Mouse (Mus musculus) brain, adult 2 months (tissue): ENCODE measurements at regions not wholly inside any gene's neighbourhood (a gene's known extent, or its start where the extent isn't known, plus 50 kb on each side); places are given as distances from the start of the nearest gene placed in this dataset.

ENCODE experiments used
- DNase-seq: peaks from one replicate; pipeline ENCODE4 v3.0.0; 2011; ENCODE audit warnings: low read depth, low spot score

DNA sequence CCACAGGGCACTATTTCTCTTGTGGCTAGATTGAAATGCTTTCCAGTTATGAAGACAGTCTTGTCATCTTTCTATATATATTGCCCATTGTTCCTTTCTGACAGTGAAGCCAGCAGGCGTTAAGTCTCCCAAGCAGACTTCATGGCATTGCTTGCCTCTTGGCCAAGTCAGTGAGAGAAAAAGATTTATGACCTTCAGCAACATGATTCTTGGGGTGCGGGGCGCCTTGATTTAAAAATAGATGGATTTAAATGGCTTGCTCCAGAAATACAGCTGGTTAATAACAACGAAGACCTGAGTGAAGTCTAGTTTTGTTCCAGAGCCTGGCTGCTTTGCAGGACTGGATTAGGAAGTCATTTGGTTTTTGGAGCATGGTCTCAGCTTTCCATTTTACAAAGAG lies 475.2 kb upstream of the Gm26657 start:
- no peak for DNase-seq

GRCm38 (mm10) chr4:56263822-56264221 lies 476.0 kb upstream of the Gm26657 start:
- peak; percentile 57 for DNase-seq

DNA sequence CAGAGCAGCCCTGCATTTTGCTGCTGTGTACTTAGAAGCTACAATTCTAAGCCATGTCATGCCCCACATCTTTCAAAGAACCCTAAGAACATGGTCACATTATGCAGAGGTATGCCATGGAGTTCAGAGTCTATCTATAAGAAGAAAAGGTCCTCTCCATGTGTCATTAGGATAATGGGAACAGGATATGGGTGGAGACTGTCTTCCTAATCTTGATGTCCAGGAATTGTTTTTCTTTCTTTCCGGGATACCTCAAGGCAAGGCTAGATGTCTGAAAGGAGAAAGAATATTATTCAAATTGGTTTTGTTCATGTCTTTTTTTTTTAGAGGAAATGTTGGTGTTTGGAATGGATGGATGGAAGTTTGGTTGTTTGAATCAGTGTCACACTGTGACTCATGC lies 477.3 kb upstream of the Gm26657 start:
- no peak for DNase-seq

GRCm38 (mm10) chr4:56261992-56262391 lies 477.9 kb upstream of the Gm26657 start:
- no peak for DNase-seq

GRCm38 (mm10) chr4:56252375-56252774 lies 487.5 kb upstream of the Gm26657 start:
- DNase-seq, result no peak

DNA sequence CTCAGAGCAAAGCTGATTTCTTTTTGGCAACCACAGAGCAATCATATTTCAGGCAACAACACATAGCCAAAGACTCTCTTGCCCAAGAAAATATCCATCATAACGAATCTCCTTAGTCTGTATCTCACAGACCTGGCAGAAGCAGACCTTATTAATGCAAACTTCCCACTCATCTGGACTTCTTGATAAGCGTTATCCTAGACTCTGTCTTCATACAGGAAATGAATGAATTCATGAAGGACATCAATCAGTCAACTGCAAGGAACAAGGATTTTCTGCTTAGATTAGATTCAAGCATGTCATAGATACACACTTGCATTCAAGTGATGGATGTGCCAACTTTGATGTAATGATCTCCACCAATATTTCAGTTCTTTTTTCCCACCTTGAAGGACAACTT lies 488.1 kb upstream of the Gm26657 start:
- no peak for DNase-seq

DNA sequence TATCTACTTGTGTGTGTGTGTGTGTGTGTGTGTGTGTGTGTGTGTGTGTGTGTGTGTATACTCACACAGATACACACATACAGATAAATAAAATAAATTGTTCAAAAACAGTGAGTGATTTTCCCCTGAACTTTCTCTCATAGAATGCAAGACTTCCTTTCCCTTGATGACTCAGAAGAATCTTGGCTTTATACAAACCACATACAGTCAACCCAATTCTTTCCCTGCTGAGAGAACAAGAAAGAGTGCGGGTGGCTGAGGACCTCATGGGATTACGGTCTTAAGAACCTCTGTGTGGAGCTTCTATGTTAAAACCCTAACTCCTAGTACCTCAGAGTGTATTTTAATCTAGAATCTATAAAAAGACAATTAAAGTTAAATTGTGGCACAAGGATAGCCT lies 489.3 kb upstream of the Gm26657 start:
- no peak for DNase-seq

DNA sequence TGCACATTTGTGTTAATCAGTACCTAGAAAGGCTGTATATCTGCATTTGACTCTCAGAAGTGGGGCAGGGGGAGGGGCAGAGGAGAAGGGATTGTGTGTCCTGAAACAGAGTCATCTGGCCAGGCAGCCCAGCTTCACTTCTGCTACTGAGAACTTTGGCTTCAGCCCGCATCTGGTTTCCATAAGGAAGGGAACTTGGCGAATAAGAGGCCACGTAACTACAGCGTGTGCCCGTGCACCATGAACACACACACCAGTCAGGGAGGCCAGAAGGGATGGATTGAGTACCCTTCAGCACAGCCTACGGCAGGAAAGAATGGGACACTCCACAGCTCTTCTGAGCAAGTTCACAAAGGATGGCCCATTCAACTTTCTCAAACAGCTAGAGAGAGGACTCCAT lies 496.0 kb upstream of the Gm26657 start:
- DNase-seq, result no peak

- DNase-seq, result no peak
These were observed 501.1 kb upstream of the Gm26657 start for GRCm38 (mm10) chr4:56238496-56239488.

DNA sequence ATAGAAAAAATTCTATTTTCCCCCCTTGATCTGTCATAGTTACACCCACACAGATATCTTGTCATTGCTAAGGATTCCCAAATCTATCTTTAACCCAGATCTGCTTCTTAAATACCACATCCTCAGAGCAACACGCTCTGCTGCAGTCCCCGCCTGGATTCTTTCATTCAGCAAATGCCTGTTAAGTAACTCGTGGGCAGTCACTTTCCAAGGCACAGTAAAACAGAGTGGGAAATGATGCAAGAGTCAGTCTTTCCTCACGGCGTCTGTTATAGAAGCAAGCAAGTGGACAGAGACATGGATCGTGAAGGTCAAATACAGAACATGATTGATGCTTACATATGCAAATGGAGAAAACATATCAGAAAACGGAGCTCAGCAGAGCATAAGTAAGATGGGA lies 508.5 kb upstream of the Gm26657 start:
- DNase-seq, result peak; percentile 70

GRCm38 (mm10) chr4:56230451-56230850 lies 509.4 kb upstream of the Gm26657 start:
- no peak for DNase-seq

DNA sequence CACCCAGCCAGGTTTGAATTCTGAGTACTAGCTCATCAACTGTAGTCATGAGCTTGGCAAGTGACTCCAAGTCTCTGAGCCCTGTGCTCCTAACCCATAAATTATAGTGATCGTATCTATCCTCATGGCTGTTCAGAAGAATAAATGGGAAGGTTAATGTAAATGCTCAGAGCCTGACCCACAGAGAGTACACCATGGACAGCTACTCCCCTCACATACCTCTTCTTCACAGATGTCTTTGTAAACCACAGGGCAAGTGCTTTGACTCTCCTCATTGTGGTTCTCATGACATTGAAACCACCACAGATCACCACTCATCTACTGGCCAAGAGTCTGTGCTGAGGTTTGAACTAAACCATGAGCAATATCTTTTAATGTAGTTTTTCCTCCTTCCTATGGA lies 513.4 kb upstream of the Gm26657 start:
- no peak for DNase-seq

GRCm38 (mm10) chr4:56224542-56224941 lies 515.3 kb upstream of the Gm26657 start:
- no peak for DNase-seq

- peak; percentile 52 for DNase-seq
These were observed 517.7 kb upstream of the Gm26657 start for GRCm38 (mm10) chr4:56222023-56222776.

DNA sequence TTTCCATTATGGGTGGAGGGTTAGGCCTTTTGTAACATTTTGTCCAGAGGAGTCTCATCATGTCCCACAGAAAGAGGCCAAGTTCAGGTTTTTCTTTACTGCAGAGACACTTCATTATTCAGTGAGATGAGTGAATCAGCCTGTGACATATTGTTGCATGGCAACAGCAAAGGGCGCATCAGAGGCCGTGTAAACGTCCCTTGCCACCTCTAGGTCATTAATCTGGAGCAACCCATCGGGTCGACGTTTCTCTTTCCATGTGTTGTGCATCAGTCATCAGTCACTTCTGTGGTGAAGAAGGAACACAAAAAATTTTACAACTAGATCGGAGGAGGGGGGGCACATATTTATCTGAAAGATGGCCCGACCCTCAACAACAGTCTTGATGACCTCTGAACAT lies 519.3 kb upstream of the Gm26657 start:
- DNase-seq, result no peak

DNA sequence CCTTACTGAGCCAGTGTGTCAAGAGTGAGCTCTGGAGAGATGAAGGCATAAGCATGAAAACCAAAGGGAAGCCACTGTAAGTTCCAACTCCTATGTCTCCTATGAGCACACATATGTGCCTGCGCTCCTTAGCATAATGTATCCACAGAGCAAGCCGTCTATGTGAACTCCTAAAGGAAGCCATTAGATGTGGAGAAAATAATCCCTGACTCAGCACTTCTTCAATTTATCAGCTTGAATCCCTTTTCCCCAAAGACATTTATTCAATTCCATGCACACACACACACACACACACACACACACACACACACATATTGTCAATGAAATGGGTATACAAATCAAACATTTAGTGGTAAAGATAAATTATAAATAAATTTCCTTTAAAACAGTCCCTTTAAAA lies 530.4 kb upstream of the Gm26657 start:
- DNase-seq, result no peak

DNA sequence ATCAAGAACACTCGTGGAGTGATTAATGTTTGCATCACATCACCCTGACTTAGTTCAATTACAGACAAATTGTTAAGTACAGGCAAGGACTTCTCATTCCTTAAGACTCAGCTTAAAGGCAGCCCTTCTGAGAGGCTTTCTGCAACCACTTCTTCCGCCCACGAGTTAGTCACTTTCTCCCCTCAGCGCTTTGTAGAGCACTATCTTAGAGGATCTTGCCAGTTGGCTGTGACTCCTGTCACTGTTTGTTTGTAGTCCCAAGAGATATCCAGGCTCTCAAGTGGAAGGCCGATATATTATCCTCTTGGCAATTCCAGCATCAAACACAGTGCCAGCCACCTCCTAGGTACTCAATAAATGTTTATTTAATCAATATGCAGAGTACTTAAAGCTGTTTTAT lies 532.1 kb upstream of the Gm26657 start:
- peak; percentile 19 for DNase-seq

DNA sequence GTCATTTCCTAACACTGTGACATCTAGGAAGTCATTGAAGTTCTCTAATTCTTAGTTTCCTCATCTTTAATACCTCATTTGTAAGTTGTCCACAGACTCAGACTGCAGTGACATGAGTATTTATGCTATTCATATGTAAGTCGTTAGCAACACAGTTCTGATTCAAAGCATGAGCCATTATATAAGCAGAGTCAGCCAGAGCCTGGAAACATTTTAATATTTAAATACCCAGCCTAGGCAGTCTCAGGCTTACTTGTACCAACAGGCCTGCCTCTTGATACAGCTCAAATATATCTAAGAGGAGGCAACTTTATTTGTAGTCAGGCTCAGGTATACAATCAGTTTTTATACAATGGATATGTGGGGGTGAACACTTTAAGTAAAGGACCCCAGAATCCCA lies 534.8 kb upstream of the Gm26657 start:
- no peak for DNase-seq

DNA sequence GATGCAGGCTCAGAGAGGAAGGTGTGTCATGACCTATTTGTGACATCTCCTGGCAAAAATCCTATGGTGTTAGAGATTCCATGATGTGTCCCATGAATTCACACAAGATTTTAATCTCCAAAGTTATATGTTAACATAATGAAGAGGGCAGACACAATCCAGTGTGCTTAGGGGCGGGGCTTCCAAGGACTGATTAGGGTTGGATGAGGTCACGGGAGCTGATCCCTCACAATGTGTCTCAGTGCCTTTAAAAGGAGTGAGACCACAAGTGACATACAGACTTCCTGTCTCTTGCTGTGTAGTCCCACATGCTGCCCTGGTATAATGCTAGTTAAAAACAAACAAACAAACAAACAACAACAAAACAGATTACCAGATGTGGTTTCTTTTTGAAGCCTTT lies 546.5 kb upstream of the Gm26657 start:
- no peak for DNase-seq

- peak; percentile 29 for DNase-seq
These were observed 547.4 kb upstream of the Gm26657 start for GRCm38 (mm10) chr4:56192516-56192915.

DNA sequence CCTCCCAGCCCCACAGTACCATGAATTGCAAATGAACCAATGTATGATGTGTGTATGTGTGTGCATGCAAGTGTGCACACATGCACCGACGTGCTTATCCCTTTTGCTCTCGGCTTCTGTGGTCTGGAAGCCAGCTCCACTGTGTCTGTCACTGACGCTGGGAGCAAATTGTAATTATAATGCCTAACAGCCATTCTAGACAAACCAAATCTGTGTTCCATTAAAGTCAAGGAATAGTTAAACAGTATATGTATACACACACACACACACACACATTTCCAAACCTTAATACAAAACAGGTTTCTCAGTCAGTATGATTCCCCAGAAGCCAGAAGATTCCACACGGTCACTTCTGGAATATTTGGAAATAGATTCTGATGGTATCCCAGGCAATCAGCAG lies 560.3 kb upstream of the Gm26657 start:
- DNase-seq, result no peak

GRCm38 (mm10) chr4:56178844-56179481 lies 560.9 kb upstream of the Gm26657 start:
- no peak for DNase-seq
